Mouse (Mus musculus) urinary bladder, postnatal 4 days (tissue): ENCODE results near the gene Rtn4rl2.

ENCODE experiments used
- DNase-seq, 2 experiments: peaks; one replicate each; pipeline ENCODE4 v3.0.0; 2021 to 2022; ENCODE audit warnings: low spot score in 2 of 2

Gene Rtn4rl2

DNA sequence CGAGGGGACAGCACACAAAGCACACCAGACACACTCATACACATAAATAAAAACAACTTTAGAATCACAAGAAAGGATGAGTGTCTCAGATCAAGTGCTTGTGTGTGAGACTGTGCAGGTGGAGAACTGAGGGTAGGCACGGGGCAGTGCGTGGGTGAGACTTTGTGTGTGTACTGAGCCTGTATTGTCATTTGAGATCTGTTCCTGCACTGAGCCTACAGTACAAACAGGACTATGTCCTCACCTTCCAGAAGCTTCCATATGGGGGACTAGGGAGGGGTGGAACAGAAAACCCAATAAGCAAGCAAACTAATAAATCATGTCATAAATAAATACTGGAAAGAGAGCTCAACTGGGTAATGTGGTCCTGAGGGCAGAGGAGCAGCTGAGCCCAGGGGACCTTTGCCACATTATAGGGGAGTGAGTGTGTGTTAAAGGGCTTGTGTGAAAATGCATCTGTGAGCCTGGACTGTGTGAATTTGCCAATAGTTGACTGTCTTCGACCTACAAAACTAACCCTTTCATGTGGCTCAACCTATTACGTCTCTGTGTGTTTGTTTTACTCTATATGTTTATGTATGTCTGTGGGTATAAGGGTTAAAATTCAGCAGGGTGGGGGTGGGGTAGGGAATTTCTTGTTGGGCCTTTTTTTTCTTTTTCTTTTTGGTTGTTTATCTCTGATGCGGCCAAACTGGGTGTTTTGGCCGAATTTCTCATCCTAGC lies 35.9 kb downstream of the Rtn4rl2 start:
- no peak for DNase-seq

DNA sequence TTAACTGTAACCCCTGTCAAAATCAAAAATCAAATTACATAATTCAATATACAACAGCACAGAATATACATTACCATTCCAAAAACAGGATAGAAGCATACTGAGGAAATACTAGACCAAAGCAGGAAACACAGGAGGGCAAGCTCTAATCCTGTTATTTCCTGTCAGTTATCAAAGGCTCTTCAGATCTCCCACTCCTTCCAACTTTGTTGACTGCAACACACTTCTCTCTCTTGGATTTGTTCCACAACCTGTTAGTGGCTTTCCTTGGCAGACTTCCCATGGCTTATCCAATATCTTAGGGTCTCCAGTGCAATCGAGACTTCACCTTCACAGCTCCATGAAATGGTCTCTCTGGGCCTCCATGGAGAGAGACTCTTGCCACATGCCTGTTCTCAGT lies 41.3 kb downstream of the Rtn4rl2 start:
- no peak for DNase-seq

DNA sequence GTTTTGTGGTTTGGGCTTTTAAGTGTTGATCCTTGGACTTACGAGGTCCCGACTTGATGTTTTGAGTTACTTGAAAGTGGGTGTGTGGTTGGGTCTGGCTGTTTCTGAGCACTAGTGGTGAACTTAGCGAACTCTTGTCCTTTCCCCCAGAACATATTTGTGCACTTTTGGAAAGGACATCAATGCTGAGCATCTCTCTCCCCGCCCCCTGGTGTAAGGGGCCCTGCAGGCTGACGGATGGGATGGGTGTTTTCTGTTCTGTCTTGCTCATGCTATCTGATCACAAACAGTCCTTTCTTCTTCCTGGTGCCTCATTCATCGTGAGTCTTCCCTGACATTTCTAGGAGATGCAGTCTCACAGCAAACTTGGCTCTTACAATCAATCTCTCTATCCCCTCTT lies 42.9 kb downstream of the Rtn4rl2 start:
- no peak for DNase-seq

DNA sequence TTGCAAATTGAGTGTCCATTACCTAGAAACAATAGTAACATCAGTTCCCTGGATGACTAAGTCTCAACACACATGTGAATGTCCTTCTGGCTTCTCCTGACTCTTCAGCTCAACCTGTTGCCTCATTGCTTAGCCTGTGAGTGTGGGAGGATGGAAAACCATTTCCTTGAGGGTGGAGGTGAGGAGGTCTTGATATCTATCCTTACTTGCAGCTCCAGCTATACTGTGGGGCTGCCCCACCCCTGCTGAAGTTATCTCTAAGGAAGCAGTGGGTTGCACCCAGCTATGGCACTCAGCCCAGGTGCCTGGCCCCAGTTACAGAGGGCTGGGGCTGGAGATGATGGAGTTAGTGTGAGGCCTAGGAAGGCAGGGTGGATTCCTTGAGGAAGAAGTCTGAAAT lies 44.6 kb downstream of the Rtn4rl2 start:
- DNase-seq = no peak

DNA sequence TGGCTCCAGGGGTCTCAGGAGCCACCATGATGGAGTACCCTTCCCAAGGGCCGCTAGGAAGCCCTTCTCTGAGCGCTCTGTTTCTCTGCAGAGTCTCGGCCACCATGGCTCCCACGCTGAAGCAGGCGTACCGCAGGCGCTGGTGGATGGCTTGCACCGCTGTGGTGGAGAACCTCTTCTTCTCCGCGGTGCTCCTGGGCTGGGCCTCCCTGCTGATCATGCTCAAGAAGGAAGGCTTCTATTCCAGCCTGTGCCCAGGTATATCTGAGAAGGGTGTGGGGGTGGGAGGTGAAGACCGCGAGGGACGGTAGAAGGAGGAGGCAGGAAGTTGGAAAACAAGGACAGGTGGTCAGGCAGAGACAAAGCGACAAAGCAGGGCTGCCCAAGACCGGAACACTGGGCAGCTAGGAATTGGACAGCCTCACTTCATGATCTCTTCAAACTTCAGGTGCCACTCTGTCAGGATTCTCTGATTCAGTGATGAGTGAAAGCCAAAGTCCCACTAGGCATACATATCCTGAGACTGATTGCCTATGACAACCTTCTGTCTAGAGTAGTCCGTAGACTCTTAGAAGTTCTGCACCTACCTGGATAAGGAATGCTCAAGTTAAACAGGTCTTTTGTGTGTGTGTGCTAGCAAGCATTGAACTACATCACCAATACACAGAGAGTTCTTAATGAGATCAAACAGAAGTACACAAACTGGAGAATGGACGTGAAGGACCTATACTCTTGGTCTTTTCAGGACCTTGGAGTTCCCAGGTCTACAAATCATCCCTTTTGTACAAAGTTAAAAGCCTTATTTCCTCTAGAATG lies 45.6 kb downstream of the Rtn4rl2 start:
- DNase-seq = no peak

DNA sequence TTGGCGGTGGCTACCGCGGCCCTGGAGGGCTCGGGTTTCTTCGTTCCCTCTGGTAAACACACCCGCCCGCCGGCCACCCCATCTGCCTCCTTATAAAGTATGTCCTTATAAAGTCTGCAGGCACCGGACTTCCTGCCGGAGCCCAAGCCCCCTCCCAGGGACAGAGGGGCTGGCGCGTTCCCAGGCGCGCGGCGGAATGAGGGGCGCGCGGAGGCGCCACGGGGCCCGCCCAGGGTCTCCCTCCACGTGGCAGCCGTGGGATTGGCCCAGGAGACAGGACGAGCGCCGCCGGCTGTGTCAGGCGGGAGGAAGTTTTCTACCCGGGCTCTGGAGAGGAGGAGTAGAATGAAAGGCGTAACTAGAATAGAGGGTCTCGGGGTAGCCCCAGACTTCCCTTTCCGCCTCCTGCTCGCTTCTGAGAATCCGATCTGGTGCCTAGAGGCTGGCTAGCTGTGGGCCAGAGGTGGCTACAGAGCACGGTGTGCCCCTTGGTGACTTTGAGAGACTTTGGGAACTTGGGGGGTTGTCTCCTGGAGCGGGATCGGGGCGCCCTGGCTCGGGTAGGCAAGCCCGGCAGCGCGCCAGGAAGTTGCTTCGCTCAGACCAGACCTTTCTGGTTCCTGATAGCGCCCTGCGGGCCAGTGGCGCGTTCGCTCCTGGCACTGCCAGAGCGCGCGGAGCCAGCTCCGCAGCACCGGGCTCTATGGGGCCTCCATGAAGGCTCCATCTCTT lies 46.3 kb downstream of the Rtn4rl2 start:
- DNase-seq = peak; percentile 77 to 84

DNA sequence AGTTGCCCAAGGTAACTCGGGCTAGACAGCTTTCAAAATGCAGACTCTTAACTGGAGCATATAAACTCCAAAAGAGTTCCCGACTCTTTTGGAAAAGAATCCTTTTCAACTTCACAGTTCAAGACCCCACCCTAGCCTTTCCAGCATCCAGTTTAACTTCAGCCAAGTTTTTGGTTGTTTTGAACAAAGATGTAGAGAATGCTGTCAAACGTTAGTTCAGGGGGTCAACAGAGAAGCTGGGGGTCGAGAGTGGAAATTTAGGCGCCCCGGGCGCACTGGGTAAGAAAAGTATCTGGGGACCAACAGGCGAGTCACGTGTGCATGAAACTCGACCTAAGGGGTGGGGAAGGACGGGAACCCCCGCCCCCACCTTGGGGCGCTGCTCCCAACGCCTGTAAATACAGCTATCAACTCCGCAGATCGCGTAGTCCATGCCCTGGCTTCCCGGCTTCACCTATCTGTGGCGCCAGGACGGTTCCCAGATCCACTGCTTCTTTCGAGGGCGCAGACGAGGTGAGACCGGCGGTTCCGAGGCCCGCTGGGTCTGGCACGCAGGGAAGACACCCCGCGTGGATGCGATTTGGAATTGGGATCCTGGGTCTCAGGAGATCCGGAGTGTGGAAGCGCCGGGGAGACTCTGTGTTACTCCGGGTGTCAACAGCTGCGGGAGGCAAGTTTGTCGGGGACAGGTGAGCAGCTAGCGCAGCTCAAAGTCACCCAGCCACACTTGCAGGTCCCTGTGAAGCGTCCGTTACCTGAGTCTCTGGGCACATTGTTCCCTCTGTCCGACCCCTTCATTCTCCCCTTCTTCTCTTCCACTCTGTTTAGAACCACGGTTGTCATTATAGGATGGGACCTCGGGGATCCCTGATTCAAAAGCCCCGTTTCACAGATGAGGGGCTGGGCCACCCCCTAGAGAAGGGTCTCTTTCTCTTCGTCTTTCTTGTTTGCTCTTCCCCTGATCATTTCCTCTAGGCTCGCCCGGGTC lies 47.2 kb downstream of the Rtn4rl2 start:
- peak in 1 of 2 experiments; percentile 45 for DNase-seq

DNA sequence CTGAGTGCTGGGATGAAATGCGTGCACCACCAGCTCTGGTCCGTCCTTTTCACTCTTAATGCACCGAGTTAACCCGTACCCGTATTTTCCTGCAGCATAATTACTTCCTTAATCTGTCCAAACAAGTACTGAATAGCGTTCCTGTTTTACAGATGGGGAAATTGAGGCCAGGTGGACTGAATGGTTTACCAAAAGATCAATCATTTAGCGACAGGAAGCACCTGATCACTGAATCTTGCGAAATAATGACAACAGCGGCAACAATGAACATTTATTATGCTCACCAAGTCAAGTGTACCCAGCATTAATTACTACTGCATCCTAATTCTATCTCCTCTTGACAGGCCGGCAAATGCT lies 47.9 kb downstream of the Rtn4rl2 start, which contains the start of gene Slc43a1:
Slc43a1 (plus strand) TSS at position 258 of the 357 bp plus-strand sequence.
- DNase-seq = no peak

DNA sequence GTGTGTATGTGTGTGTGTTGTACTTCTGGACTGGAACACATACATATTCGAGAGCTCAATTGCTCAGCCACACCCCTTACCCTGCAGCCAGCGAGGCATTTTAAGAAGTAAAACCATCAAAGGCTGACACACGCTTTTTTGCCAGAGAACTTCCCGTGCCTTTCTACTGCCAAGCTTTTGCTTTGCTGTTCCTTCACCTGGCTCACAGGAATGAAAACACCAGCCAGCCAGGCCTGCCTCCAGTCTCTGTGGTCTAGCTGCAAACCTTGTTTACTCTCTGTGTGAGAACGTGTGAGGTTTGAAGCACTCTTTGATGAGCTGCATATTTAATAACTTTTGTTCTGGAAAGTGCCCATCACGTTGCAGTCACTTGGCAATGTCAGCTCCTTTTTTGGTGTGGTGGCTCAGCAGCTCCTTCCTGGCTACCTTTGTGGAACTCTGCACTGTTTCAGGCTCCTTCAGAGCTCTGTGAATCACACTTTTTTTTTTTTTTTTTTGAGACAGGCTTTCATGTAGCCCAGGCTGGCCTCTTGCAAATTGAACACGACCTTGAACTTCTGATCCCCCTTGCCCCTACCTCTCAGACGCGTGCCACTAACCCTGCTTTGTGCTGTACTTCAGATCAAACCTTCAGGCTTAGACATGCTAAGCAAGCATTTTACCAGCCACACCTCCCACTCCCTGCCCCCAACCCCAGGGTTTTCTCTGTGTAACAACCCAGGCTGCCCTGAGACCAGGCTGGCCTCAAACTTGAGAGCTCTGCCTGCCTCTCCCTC lies 48.5 kb downstream of the Rtn4rl2 start:
- no peak for DNase-seq

DNA sequence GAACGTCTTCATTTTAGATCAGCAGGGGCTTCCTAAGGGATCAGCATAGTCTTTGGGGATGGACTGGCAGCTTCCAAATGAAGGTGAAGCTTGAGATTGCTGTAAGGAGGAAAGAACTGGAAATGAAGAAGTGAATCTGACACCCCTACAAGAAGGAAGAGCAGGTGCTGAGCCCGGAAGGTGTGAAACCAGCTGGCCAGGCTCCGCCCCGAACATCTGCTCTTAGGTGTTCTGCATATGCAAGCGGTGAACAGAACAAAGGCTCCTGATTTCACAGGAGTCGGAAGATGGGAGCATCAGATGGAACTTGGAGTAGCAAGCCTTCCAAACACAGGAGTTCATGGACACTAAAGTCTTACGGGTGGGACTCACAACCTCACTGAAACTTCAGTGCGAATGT lies 49.4 kb downstream of the Rtn4rl2 start:
- DNase-seq = no peak

DNA sequence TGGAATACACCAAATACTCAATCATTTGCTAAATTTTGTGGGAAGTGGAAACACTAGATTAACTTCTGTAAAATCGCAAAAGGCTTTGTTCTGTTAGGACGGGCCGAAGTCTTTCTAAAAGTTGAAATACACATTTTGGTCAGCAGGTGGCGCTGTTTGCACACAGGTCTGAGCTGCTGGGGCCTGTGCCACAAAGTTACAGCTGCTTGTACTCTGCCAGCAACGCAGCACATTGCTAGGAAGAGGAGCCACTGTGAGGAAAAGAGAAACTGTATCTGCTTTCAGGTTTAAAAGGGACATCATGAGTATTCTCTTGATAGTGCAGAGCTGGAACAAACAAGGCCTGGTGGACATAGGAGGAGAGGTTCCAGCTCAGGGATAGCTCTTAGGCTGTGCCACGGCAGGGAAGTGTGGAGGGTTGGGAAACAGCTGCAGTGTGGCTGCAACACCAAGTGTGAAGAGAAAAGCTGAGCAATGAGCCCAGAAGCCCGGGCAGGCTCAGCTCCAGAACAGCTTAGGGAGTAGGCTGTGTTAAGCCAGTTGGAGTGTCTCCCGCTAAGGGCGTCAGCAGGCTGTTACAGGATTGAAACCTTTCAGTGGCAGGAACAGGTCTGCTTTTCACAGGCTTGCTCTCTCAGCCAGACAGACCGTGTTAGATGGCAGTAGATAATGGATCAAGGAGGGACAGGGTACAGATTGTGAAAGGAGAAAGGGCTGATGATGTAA lies 54.7 kb downstream of the Rtn4rl2 start:
- DNase-seq = peak; percentile 75 to 86

DNA sequence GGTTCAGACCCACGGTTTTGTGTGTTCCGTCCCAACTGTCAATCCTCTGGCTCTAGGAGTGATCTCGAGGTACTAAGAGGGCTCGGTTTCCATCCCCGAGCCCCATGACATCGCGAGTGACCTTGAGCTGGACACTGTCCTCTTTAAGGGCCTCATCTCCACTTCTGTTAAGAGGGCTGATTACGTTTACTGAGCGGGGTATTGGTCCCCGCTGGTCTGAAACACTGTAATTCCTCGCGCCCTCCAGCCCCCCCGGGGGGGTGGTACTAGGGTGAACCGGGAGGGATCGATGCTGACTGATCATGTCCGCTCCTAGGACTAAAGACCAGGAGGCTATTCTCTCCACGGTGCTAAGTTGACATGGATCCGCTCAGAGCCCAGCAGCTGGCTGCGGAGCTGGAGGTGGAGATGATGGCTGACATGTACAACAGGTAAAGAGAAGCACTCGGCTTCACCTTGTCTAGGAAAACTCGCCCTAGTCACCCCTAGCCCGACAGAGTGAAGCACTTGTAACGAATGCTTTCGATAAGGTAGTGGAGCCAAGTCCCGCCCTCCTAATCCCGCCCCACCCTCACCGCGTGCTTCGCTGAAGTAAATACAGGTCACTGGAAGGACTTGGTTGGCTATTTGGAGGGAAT lies 59.1 kb downstream of the Rtn4rl2 start:
- no peak for DNase-seq

DNA sequence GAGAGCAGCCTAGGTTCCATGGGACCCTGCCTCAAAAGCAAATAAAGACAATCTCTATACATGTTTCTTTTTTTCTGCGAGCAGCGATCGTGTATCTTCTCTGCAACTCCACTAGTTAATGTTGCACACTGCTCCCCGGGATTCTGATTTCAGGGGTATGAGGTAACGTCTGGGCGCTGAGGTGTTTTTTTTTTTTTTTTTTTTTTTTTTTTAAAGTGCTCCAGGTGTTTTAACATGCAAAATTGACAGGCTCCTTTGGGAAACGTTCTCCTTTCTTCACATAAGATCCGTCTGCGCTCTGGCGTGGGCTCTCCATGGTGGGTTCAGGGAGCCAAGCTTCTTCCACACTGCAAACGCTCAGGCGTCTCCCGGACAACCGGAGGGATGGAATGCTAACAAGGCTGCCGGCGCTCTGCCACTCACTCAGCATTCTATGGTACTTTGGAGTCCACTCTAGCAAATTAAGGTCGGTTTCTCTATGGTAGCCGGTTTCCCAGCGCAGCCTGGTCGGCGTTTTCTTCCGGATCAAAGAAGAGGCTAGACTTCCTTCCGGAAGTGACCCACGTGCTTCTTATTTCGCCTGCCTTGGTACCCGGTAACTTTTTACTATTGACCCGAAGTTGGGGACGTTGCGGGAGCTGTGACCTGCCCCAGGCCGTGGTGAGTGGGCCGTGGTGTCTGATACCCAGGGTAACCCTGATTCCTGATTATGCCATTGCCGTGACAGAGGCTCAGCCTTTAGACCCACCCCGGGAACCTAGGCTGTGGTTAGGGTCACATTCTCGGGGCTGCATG lies 59.8 kb downstream of the Rtn4rl2 start, which contains the start of gene Timm10:
Timm10 (plus strand) TSS at position 510 of the 795 bp plus-strand sequence.
- DNase-seq = peak; percentile 78 to 82

DNA sequence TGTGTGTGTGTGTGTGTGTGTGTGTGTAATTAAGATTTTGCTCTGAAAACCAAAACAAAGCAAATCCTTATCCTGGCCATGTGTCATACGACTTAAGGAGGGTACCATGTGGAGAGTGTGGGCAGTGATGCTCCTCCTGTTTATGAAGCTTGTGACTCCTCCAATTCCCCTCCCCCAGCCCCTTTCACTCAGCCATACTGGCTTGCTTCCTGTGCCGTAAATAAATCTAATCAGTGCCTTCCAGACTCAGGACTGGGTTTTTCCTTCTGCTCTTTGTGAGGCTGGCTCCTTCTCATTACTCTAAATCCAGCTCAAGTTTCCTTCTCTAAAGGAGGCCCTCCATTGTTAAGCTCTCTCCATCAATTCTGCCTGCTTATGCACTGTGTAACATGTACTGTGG lies 63.3 kb downstream of the Rtn4rl2 start:
- no peak for DNase-seq

DNA sequence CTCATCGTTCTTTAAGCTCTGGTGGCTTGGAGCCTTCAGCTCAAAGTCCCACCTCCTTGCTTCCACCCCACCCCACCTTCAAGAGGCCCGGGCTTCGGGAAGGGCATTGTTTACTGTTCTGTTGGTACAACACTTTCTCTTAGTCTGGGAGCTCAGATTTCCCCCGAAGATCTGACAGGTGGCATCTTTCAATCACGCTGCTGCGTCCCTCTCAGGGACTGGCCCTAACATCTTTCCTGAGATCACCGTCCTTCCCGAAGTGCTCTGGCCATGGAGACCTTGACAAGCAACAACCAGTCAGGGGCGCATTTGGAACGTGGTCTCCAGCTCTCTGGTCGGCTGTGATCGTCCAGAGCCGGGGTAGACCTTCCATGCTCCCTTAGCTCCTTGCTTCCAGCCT lies 64.0 kb downstream of the Rtn4rl2 start, which contains the start of gene Smtnl1:
Smtnl1 (minus strand) TSS at position 101 of the 400 bp plus-strand sequence.
- DNase-seq = no peak
